In genomic region chr16:20022821-20023220, GRCm38 (mm10) we compare ENCODE assay signal across 16 mouse cellular contexts.
"Had no signal": no experiment of that assay in that cellular context is flagged by ENCODE, and none has a peak within 500 bp of the region (broad histone marks: within the 10 kb centered on the region; RNA-seq: fewer than 3 reads in every experiment).

No protein-coding gene starts in this region.

- H3K36me3 ChIP-seq: midbrain, embryonic 13.5 days; midbrain, embryonic 15.5 days; neural tube, embryonic 12.5 days; stomach, embryonic 15.5 days had no signal

- H3K27me3 ChIP-seq: megakaryocyte, embryonic 14.5 days; midbrain, embryonic 13.5 days; midbrain, embryonic 15.5 days; neural tube, embryonic 12.5 days; stomach, embryonic 15.5 days had no signal

- DNase-seq: lung, adult 18-20 months; lung, embryonic 14.5 days; lung, postnatal 10 days; lung, postnatal 4 days; right cerebral cortex, adult 18-20 months; right cerebral cortex, postnatal 25 days; right cerebral cortex, postnatal 4 days; spleen, adult 18-20 months; thymus, adult 2 months; thymus, postnatal 25 days; thymus, postnatal 4 days had no signal

- ATAC-seq: midbrain, embryonic 13.5 days; midbrain, embryonic 15.5 days had no signal
